Mouse (Mus musculus) embryonic facial prominence, embryonic 12.5 days (tissue): Measurements from ENCODE around the gene Calm2. TPM values are rescaled to one million over a fixed set of nuclear protein-coding genes. Genes with fewer than 3 reads are reported as not detected.

Source experiments
- ATAC-seq: fragments of 200-750 bp; cut with Nextera tagmentation; 2 replicates; pipeline ENCODE4 v1.8.0; 2017; ENCODE audit not compliant: insufficient number of reproducible peaks, insufficient read depth, low FRiP score, low TSS enrichment
- H3K27ac ChIP-seq: fragments of 300-500 bp; sonication (generic); 2 replicates; pipeline ENCODE4 v1.5.1; 2016; ENCODE audit warnings: mild to moderate bottlenecking
- H3K27me3 ChIP-seq: fragments of 300-500 bp; sonication (generic); 2 replicates; pipeline ENCODE4 v1.6.1; 2016; ENCODE audit warnings: mild to moderate bottlenecking, moderate library complexity
- H3K36me3 ChIP-seq: fragments of 300-500 bp; sonication (generic); 2 replicates; pipeline ENCODE4 v1.6.1; 2016; ENCODE audit warnings: mild to moderate bottlenecking
- H3K4me1 ChIP-seq: fragments of 300-500 bp; sonication (generic); 2 replicates; pipeline ENCODE4 v1.6.1; 2016
- H3K4me2 ChIP-seq: fragments of 300-500 bp; sonication (generic); replicated peaks from 2 replicates; pipeline ENCODE4 v1.6.1; 2016; ENCODE audit warnings: mild to moderate bottlenecking, moderate library complexity
- H3K4me3 ChIP-seq: fragments of 300-500 bp; sonication (generic); 2 replicates; pipeline ENCODE4 v1.5.1; 2016; ENCODE audit warnings: mild to moderate bottlenecking
- H3K9ac ChIP-seq: fragments of 300-500 bp; sonication (generic); 2 replicates; pipeline ENCODE4 v1.6.1; 2016; ENCODE audit warnings: mild to moderate bottlenecking, moderate library complexity
- H3K9me3 ChIP-seq: fragments of 300-500 bp; sonication (generic); 2 replicates; pipeline ENCODE4 v1.6.1; 2016; ENCODE audit warnings: mild to moderate bottlenecking, moderate library complexity
- WGBS: fragments of 180-500 bp; shearing (Covaris S2); methylation state at CpG from one replicate; pipeline ENCODE4 v1.1.7; 2016; 5-methylcytosine and 5-hydroxymethylcytosine counted together
- polyA plus RNA-seq: library from polyadenylated mRNA; unstranded; fragments of >200 nt; fragmentation: Nextera tagmentation; extraction: Ambion mirVana; gene quantifications from 2 replicates; pipeline ENCODE4 v1.2.1, GENCODE M21; 2016

Gene Calm2
- polyA plus RNA-seq, 1 experiment from 2014 or later: 840 TPM

GRCm38 (mm10) chr17:87387068-87387467 lies 59.7 kb downstream of the Calm2 start:
- WGBS: 36% methylated on average over 4 of the region's 5 CpGs

GRCm38 (mm10) chr17:87385835-87386234 lies 60.9 kb downstream of the Calm2 start:
- no peaks in the 10 kb centered on the region for H3K27me3 ChIP-seq
- no peaks in the 10 kb centered on the region for H3K4me1 ChIP-seq
- H3K27ac ChIP-seq: no peak overlapping the region
- no peaks in the 10 kb centered on the region for H3K9me3 ChIP-seq
- no peak for ATAC-seq
- H3K4me2 ChIP-seq: no peak overlapping the region
- no peak overlapping the region for H3K9ac ChIP-seq
- H3K4me3 ChIP-seq: no peak overlapping the region
- H3K36me3 ChIP-seq: no peaks in the 10 kb centered on the region
- 84% methylated on average over 3 of the region's 3 CpGs for WGBS

More at GRCm38 (mm10) chr17:87387068-87387467, 59.7 kb downstream of the Calm2 start:
- H3K4me1 ChIP-seq: no peaks in the 10 kb centered on the region
- H3K27ac ChIP-seq: no peak overlapping the region
- H3K27me3 ChIP-seq: no peaks in the 10 kb centered on the region
- H3K4me2 ChIP-seq: no peak overlapping the region
- H3K9ac ChIP-seq: no peak overlapping the region
- no peak overlapping the region for H3K4me3 ChIP-seq
- H3K36me3 ChIP-seq: no peaks in the 10 kb centered on the region
- H3K9me3 ChIP-seq: no peaks in the 10 kb centered on the region
- no peak for ATAC-seq

Other genes with a start within 250 kb of the Calm2 start
- 77.9 and 85.1 TPM in 2 replicates for gene Mcfd2, start 181.0 kb downstream of the Calm2 start, polyA plus RNA-seq
- gene Ttc7, start 164.0 kb downstream of the Calm2 start, polyA plus RNA-seq: 4.8 and 5.8 TPM in 2 replicates
- not detected in 2 replicates for gene Stpg4, start 19.2 kb downstream of the Calm2 start, polyA plus RNA-seq
- 88.1 and 89.8 TPM in 2 replicates for gene Epcam, start 189.0 kb upstream of the Calm2 start, polyA plus RNA-seq
- gene Msh2, start 225.4 kb upstream of the Calm2 start, polyA plus RNA-seq: 107 and 114 TPM in 2 replicates